11 mouse cellular contexts compared by ENCODE assay signal in genomic region chr17:40977914-40978313, GRCm38 (mm10). TPM values are rescaled to one million over a fixed set of nuclear protein-coding genes. Genes with fewer than 3 reads are reported as not detected.
A peak's percentile ranks its signal among the peaks of the same experiment; 100 is the strongest.
DNase-seq lines count a peak whose midpoint lies in the region; ATAC-seq and TF ChIP-seq lines count a peak whose summit lies in the region.
"Had no signal": no experiment of that assay in that cellular context is flagged by ENCODE, and none has a peak within 500 bp of the region (broad histone marks: within the 10 kb centered on the region; RNA-seq: fewer than 3 reads in every experiment).

No protein-coding gene starts in this region.

- H3K9ac ChIP-seq in midbrain, embryonic 14.5 days (replicated peaks; ENCODE audit: low read length) = no peak overlapping the region
- no peak overlapping the region for H3K9ac ChIP-seq in midbrain, embryonic 11.5 days (ENCODE audit: low read length)
- H3K9ac ChIP-seq: embryonic facial prominence, embryonic 12.5 days had no signal

- H3K27ac ChIP-seq in gastrocnemius, adult 2 months = no peak overlapping the region
- no peak overlapping the region for H3K27ac ChIP-seq in midbrain, embryonic 14.5 days (replicated peaks; ENCODE audit: low read depth, low read length)
- H3K27ac ChIP-seq in midbrain, embryonic 11.5 days (ENCODE audit: low read depth, low read length) = no peak overlapping the region
- H3K27ac ChIP-seq: embryonic facial prominence, embryonic 12.5 days had no signal

- TF ChIP-seq CTCF in gastrocnemius, adult 2 months (IDR thresholded peaks at IDR 0.05) = peak; percentile 29

- ATAC-seq in midbrain, embryonic 14.5 days (ENCODE audit: low FRiP score, low TSS enrichment) = no peak; the same call in 1 of the 2 replicates
- ATAC-seq in midbrain, embryonic 11.5 days (ENCODE audit: low FRiP score) = no peak
- ATAC-seq: inflammation-experienced regulatory T-cells, adult 6 months had no signal

- H3K27me3 ChIP-seq in midbrain, embryonic 14.5 days (ENCODE audit: control insufficient read depth, insufficient read depth, low read length) = no peaks in the 10 kb centered on the region
- no peaks in the 10 kb centered on the region for H3K27me3 ChIP-seq in midbrain, embryonic 11.5 days (ENCODE audit: control insufficient read depth, insufficient read depth, low read length)
- H3K27me3 ChIP-seq: embryonic facial prominence, embryonic 12.5 days had no signal

- no peak overlapping the region for H3K4me2 ChIP-seq in midbrain, embryonic 14.5 days (ENCODE audit: low read length)
- no peak overlapping the region for H3K4me2 ChIP-seq in midbrain, embryonic 11.5 days
- H3K4me2 ChIP-seq: embryonic facial prominence, embryonic 12.5 days had no signal

- 66% methylated on average over 11 of the region's 11 CpGs for WGBS in midbrain, embryonic 14.5 days
- WGBS in midbrain, embryonic 11.5 days = 78% methylated on average over 11 of the region's 11 CpGs

- no peak overlapping the region for H3K4me3 ChIP-seq in gastrocnemius, adult 2 months
- H3K4me3 ChIP-seq in midbrain, embryonic 14.5 days (replicated peaks; ENCODE audit: low read depth, low read length) = no peak overlapping the region
- no peak overlapping the region for H3K4me3 ChIP-seq in midbrain, embryonic 11.5 days (ENCODE audit: low read depth, low read length)
- H3K4me3 ChIP-seq: embryonic facial prominence, embryonic 12.5 days had no signal

- no peaks in the 10 kb centered on the region for H3K4me1 ChIP-seq in midbrain, embryonic 14.5 days (ENCODE audit: control insufficient read depth, insufficient read depth, low read length)
- no peaks in the 10 kb centered on the region for H3K4me1 ChIP-seq in midbrain, embryonic 11.5 days (ENCODE audit: control insufficient read depth, insufficient read depth, low read length)
- H3K4me1 ChIP-seq: embryonic facial prominence, embryonic 12.5 days had no signal

- no peaks in the 10 kb centered on the region for H3K36me3 ChIP-seq in midbrain, embryonic 14.5 days (ENCODE audit: control insufficient read depth, insufficient read depth, low read length)
- H3K36me3 ChIP-seq in midbrain, embryonic 11.5 days (ENCODE audit: control insufficient read depth, insufficient read depth, low read length) = no peaks in the 10 kb centered on the region
- H3K36me3 ChIP-seq: embryonic facial prominence, embryonic 12.5 days had no signal

- H3K9me3 ChIP-seq in midbrain, embryonic 14.5 days (ENCODE audit: control insufficient read depth, low read length) = no peaks in the 10 kb centered on the region
- H3K9me3 ChIP-seq in midbrain, embryonic 11.5 days (ENCODE audit: control insufficient read depth, low read length) = no peaks in the 10 kb centered on the region
- H3K9me3 ChIP-seq: embryonic facial prominence, embryonic 12.5 days had no signal

- intact Hi-C loops in gastrocnemius, adult 2 months (cut with DNase I) = loop anchor here (10.0 kb wide), 1 partner anchor 1627 kb away; no protein-coding TSS in a partner anchor

- DNase-seq in gastrocnemius, adult 2 months = no peak
- DNase-seq in gastrocnemius, postnatal 4 days (ENCODE audit: low spot score in 2 of 2) = no peak
- DNase-seq in midbrain, embryonic 14.5 days = peak; percentile 73
- no peak for DNase-seq in midbrain, embryonic 11.5 days (ENCODE audit: low spot score, missing footprints)
- DNase-seq in forelimb bud, embryonic 11.5 days (ENCODE audit: low read depth, low spot score) = peak; percentile 12
- DNase-seq in telencephalon, adult 2 months (ENCODE audit: low read depth, low spot score) = peak; percentile 4
- DNase-seq in thymus, postnatal 36 days = no peak
- DNase-seq in Muller cell, postnatal 12 days (ENCODE audit: inconsistent ontology term) = no peak
- DNase-seq: right cerebral cortex, postnatal 14 days had no signal

RNA-seq across cellular contexts. Expression of gene Cenpq, which starts 43.1 kb away (rescaled TPM):
- 1 to 10 TPM; 3.8 to 4.4 TPM for total RNA-seq in gastrocnemius, adult 2 months (2021)
- 1 to 10 TPM; 7.7 to 9.8 TPM for total RNA-seq in gastrocnemius, postnatal 4 days (2021)
- 9.5 and 11.6 TPM in 2 replicates for polyA plus RNA-seq in midbrain, embryonic 14.5 days (2014; fragmentation: Nextera tagmentation; extraction: Ambion mirVana)
- polyA plus RNA-seq in midbrain, embryonic 11.5 days (2014; fragmentation: Nextera tagmentation; extraction: Ambion mirVana) = 44.1 and 47.8 TPM in 2 replicates

RNA-seq across cellular contexts. Expression of gene Mut, which starts 43.4 kb away (rescaled TPM):
- 10 to 100 TPM; 76.2 to 97.0 TPM for total RNA-seq in gastrocnemius, adult 2 months (2021)
- total RNA-seq in gastrocnemius, postnatal 4 days (2021) = 10 to 100 TPM; 30.1 to 30.8 TPM
- 15.0 and 26.5 TPM in 2 replicates for polyA plus RNA-seq in midbrain, embryonic 14.5 days (2014; fragmentation: Nextera tagmentation; extraction: Ambion mirVana)
- 30.1 and 31.2 TPM in 2 replicates for polyA plus RNA-seq in midbrain, embryonic 11.5 days (2014; fragmentation: Nextera tagmentation; extraction: Ambion mirVana)

Comparison
In these comparisons a context has a peak if more than half of its experiments do, and no peak if none do; other contexts are left out.
1. DNase-seq: peak in midbrain, embryonic 14.5 days (single experiment), forelimb bud, embryonic 11.5 days (single experiment) and telencephalon, adult 2 months (single experiment); none in gastrocnemius, adult 2 months (single experiment), gastrocnemius, postnatal 4 days (0 of 2), midbrain, embryonic 11.5 days (single experiment), thymus, postnatal 36 days (0 of 2) and Muller cell, postnatal 12 days (single experiment).